Mouse (Mus musculus): Measurements from ENCODE around the gene Aif1.
A peak's percentile ranks its signal among the peaks of the same experiment; 100 is the strongest.

Gene Aif1

GRCm38 (mm10) chr17:35194844-35195630, 19.2 kb upstream of the Aif1 start:
- no peak for DNase-seq (ENCODE audit: low spot score in 2 of 2)

GRCm38 (mm10) chr17:35193881-35194843, 18.3 kb upstream of the Aif1 start, which contains the start of gene Ltb:
Ltb (plus strand) TSS chr17:35194439.
- no peak for DNase-seq (ENCODE audit: low spot score in 2 of 2)

GRCm38 (mm10) chr17:35192924-35193323, 17.1 kb upstream of the Aif1 start:
- DNase-seq (ENCODE audit: low spot score in 2 of 2): no peak

- no peak for DNase-seq (ENCODE audit: low spot score in 2 of 2)
Measured at GRCm38 (mm10) chr17:35191723-35192122, 15.9 kb upstream of the Aif1 start.

GRCm38 (mm10) chr17:35190096-35190495, 14.2 kb upstream of the Aif1 start:
- DNase-seq (ENCODE audit: low spot score in 2 of 2): no peak

GRCm38 (mm10) chr17:35189186-35189585, 13.3 kb upstream of the Aif1 start:
- DNase-seq (ENCODE audit: low spot score in 2 of 2): no peak

GRCm38 (mm10) chr17:35187959-35188610, 12.2 kb upstream of the Aif1 start, which contains the start of gene Lst1:
Lst1 (minus strand) TSS chr17:35188439.
- no peak for DNase-seq (ENCODE audit: low spot score in 2 of 2)

- DNase-seq (ENCODE audit: low spot score in 2 of 2): no peak
Measured at GRCm38 (mm10) chr17:35187345-35187744, 11.5 kb upstream of the Aif1 start.

- no peak for DNase-seq (ENCODE audit: low spot score in 2 of 2)
Measured at GRCm38 (mm10) chr17:35186681-35187080, 10.8 kb upstream of the Aif1 start.

GRCm38 (mm10) chr17:35185639-35186611, 10.1 kb upstream of the Aif1 start:
- peak in 1 of 2 experiments; percentile 51 for DNase-seq (ENCODE audit: low spot score in 2 of 2)

- no peak for DNase-seq (ENCODE audit: low spot score in 2 of 2)
Measured at GRCm38 (mm10) chr17:35180093-35180492, 4.2 kb upstream of the Aif1 start.

GRCm38 (mm10) chr17:35178528-35178927, 2.7 kb upstream of the Aif1 start:
- DNase-seq (ENCODE audit: low spot score in 2 of 2): peak; percentile 63 to 76

- DNase-seq (ENCODE audit: low spot score in 2 of 2): no peak
Measured at GRCm38 (mm10) chr17:35175382-35175781, 486 bp downstream of the Aif1 start.

- no peak for DNase-seq (ENCODE audit: low spot score in 2 of 2)
Measured at GRCm38 (mm10) chr17:35174201-35174977, 1.5 kb downstream of the Aif1 start.

GRCm38 (mm10) chr17:35173329-35173728, 2.5 kb downstream of the Aif1 start:
- DNase-seq (ENCODE audit: low spot score in 2 of 2): no peak

GRCm38 (mm10) chr17:35172445-35173234, 3.2 kb downstream of the Aif1 start:
- DNase-seq (ENCODE audit: low spot score in 2 of 2): no peak

- DNase-seq (ENCODE audit: low spot score in 2 of 2): no peak
Measured at GRCm38 (mm10) chr17:35168541-35169207, 7.2 kb downstream of the Aif1 start.

GRCm38 (mm10) chr17:35167794-35168193, 8.1 kb downstream of the Aif1 start:
- no peak for DNase-seq (ENCODE audit: low spot score in 2 of 2)

Data from urinary bladder, postnatal 4 days (tissue).